Mouse (Mus musculus): ENCODE measurements at regions not wholly inside any gene's neighbourhood (a gene's known extent, or its start where the extent isn't known, plus 50 kb on each side); places are given as distances from the start of the nearest gene placed in this dataset.

DNA sequence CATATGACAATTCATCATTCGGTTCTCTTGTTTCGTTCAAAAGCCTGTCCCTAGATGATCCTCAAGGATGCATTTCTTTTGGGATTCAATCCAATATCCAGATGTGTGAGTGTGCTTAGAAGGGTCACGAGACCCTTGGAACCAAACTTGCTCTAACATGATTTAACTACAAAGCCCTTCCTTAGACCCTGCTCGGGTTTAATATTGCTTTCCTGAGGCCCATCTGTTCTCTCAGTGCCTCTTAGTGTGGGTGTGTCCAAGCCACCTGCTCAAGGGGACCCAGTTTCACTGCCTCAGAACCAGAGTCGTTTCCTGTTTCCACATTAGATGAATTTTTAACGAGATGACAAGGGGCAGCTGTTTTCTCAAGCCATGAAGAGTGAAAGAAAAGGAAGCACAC is 147.3 kb upstream of the Usp24 start:
- DNase-seq (ENCODE audit: low spot score): no peak

DNA sequence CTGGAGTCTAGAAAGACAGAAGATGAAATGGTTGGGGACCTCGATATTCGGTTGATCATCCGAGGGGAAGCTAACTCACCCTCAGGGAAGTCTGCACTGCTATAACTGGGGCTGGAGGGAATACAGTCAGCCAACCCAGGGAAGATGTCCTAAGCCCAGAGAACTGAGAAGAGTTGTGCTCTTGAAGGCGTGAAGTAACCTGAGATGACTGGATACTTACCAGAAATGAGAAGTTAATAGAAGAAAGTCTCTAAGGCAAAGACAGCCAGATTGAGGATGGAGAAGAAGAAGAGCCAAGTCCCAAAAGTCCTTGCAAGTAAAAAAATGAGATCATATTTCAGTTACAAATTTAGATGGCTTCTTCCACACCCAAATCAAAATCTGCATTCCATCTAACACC is 146.5 kb upstream of the Usp24 start:
- no peak for DNase-seq (ENCODE audit: low spot score)

DNA sequence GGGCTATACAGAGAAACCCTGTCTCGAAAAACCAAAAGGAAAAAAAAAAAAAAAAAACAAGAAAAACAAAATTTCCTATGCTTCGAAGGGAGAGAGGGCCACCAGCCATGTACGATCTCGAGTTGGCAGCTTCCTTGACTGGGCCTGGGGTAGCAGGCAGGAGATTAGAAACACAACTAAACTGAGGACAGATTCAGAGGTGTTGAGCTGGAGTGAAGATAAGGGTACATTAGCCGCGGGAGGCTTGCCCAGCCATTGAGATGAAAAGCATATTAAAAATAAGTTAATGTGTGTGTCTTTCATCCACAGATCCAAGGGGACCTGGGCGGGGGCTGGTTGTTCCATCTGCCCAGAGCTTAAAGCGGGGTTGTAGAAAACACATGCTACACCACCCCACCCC is 145.3 kb upstream of the Usp24 start:
- DNase-seq (ENCODE audit: low spot score): no peak

DNA sequence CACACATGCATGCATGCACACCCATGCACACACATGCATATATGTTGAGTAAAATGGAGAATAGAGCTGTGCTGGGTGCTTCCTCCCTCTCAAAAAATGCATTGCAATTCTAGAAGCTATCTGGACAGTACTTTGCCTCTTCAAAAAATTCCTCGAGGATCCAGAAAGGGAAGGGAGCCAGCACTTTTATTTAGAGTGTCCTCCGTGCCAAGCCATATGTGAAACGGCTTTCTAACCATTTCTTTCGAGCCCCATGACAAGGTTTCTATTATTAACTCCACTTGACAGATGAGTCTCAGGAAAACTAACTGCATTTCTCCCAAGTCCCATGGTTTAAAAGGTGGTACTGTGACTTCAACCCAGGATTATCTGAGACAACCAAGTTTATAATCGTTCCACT is 140.7 kb upstream of the Usp24 start:
- DNase-seq (ENCODE audit: low spot score): no peak

DNA sequence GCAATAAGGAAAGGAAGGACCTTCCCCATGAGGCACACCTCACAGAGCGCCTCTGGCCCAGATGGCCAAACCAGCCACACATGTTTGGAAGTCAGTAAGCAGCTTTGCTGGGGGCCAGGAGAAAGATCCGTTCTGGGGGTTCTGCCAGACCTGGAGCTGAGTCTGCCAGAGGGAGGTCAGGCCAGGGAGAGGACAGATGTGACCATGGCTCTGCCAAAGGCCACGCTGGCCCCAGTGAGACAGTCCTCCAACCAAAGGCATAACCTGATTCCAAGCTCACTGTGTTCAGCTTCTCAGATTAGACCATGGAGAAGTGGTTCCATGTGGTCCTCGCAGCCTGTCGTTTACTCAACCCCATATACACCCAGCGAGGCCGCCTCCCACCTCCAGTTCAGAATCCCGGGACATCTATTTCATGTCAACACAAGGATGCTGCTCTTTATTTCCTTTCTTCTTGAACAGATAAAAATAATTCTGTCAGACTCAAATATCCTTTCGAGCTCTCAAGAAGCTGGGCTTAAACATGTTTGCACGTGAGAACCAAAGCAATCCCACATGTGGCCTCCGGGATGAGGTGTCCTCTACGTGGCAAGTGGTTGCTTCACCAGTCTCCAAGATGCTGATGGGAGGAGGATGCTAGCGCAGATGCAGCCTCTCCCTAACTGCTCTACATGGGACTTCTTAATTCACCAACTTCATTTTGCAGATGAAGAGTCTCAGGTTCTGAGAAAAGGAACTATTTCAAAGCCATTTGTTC is 130.1 kb upstream of the Usp24 start:
- no peak for DNase-seq (ENCODE audit: low spot score)

DNA sequence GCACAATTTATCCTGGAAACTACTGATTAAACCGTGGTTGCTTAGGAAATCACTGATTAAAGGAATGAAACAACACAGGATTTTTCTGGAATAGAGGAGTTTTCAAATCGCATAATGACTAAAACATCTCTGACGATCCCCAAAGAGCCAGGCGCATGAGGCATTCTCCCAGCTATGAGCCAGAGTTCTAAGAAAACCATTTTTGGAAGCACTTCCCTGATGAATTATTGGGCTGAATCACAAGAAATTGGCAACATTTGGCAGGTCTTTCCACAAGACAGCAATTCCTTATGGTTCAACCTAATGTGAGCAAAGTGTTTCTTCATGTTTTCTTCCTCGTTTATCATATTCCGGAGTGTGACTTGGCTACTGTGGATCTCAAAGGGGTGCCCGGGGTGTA is 129.3 kb upstream of the Usp24 start:
- no peak for DNase-seq (ENCODE audit: low spot score)

DNA sequence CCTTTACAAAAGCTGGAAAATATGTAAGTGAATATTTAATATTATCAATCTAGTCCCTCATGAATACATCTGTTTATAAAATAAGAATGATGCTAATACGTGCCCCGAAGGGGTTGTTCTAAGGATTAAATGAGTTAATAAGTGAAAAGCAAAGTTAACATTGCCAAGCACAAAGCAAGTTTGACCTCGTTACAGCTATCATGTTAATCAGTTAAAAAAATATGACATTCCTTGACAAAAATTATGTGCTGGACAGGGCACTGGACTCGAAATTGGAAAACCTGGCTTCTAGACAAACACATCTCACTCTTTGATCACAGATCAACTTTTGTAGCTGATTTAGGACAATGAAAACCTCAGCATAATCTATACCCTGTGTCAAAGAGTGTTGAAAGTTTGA is 125.8 kb upstream of the Usp24 start:
- DNase-seq (ENCODE audit: low spot score): no peak

DNA sequence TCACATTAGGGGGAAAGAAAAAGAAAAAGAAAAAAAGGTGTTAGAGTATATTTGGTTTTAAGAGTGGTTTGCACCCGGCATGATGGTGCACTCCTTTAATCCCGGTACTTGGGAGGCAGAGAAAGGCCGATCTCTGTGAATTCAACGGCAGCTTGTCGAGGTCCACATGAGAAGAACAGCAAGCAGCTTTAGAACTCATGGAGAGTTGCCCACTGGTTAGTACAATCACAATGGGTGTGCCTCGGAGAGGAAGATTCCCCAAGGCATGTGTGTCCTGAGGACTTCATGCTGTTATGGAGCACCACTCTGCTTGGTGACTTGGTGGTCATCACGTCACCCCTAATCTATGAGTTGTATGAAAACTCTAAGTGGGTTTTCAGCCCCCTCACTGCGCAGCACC is 124.7 kb upstream of the Usp24 start:
- DNase-seq (ENCODE audit: low spot score): no peak

DNA sequence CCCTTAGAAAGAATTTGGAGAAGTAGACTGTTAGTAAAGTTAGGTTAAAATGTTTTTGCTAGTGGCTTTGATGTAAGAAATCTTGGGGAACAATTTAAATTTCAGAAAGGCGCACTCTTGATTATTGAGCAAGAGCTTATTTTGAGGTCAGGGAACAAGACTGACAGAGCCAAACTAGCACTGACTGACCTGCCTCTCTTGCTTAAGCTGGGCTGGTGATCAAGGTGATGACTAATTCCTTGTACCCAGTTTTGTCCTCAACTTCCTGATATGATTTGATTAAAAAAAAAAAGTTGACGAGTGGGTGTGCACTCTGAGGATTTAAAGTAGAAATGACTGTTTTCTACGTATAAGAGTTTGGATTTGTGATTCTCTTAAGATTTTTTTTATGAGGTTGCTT is 124.2 kb upstream of the Usp24 start:
- no peak for DNase-seq (ENCODE audit: low spot score)

DNA sequence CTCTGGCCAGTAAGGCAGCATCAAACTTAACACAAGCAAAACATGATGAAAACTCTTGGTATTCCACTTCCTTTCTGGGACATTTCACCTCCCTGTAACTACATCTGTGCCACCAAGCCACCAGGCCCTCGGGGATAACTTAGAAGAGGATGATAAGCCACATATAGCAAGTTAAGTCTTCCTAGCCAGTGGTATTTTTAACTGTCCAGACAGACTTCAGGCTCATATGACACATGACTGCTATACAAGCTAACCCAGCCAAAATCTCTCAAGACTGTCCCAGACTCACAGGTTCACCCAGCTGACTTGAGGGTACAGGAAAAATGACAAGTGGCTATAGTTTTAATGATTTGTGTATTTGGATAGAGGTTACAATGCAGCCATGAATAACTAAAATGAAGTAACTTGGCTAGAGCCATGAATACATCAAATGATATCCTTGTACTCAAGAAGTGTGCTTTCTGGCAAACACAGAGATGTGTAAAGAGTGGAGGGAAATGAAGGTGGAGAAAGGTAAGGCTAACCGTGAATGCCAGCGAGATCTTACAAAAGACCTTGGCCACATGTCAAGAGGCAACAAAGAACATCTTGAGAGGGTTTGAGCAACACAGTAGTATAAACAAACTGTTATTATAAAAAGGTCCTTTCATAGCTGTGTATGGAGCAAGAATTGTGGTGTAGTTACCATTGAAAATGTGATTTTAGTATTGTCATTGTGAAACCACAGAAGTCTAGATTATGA is 122.6 kb upstream of the Usp24 start:
- no peak for DNase-seq (ENCODE audit: low spot score)

DNA sequence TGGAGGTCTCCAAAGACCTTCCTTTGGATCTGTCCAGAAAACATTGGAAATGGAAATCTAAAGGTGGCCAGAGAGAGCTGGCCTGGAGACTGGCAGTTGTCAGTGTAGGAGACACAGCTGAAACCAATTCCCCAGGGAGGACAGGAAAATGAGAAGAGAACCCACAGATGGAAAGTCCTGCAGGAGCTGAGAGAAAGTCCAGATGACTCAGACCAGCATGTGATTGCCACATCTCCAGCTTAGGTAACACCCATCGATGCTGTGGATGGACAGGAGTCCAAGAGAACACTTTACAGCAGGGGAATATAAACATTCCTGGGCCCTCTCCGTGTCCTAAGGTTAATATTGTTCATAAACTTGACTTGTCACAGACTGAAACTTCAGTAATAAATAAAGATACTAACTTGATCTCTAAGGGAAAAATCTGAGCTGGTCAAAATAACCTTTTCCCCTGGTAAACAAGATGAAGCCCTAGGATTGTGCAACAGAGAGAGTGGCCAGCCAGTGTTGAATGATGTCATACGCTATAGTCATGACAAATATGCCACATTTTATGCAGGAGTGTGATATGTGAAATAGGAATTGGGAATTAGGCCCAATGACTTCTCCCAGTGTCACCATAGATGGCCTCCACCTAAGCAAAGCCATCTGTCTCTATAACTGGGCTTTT is 120.4 kb upstream of the Usp24 start:
- DNase-seq (ENCODE audit: low spot score): no peak

DNA sequence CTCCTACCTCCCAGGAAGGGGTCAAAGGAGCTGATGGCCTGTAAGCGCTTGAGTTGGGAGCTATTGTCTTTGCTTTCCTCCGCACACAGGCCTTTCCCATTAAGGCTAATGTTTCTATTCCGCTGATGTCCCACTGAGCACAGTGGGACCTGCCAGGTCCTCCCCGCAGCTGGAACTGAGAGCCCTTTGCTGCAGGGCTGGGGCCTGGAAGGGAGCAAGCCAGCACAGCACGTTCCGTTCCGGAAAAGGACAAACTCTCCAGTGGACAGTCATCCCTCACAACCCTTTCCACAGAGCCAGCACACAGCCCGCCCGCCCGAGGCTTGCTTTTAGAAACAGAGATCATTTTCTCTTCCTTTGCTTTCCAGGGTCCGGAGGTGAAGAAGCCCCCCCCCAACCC is 116.2 kb upstream of the Usp24 start:
- DNase-seq (ENCODE audit: low spot score): peak; percentile 21

DNA sequence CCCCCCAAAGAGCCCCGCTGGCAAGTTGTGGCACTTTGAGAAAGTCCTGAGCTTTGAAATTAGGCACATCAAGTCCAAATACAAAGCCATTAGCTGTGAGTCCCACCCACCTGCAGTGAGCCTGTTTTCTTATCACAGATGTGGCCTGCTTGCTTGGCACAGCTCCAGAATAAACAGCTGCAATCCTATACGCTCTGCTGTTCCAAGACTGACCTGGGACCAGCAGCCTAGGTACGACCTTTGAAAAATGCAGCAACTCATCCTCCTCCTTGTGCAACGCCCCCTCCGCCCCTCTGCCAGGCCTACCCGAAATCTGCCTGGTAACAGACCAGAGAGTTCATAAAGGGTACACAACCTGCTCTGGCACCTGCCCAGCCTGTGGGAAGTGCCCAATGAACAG is 115.8 kb upstream of the Usp24 start:
- DNase-seq (ENCODE audit: low spot score): no peak

DNA sequence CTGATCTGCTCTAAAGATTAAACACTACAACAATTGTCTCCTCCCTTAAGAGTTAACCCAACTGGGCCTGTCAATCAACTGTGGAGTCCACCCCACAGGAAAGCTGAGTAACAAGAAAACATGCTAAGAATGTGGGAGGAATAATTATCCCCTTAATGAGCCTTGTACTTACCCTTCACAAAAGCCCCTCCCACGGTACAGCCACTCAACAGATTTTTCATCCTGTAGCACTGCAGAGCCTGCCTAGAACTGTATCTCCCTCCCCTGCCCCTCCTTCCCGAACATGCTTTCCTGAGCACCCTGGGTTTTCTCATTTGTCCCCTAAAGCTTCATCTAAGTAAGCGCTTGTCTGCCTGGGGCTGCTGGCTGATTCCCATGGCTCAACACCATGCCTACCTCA is 113.5 kb upstream of the Usp24 start:
- no peak for DNase-seq (ENCODE audit: low spot score)

DNA sequence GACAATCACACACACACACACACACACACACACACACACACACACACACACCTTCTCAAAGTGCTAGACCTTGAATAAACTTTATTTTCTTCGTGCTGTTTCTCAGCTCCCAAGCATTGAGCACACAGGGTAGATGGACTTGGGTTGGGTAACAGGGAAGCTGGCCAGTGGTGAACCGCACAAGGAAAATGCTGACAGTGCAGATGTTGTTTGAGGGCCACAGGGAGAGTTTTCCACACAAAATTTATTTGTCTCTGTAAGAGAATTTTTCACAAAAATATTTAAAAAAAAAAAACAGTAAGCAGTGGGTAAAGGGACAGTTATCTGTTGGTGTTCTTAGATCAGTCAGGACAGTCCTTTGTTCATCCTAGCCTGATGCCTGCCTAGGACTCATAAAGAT is 110.8 kb upstream of the Usp24 start:
- DNase-seq (ENCODE audit: low spot score): no peak

DNA sequence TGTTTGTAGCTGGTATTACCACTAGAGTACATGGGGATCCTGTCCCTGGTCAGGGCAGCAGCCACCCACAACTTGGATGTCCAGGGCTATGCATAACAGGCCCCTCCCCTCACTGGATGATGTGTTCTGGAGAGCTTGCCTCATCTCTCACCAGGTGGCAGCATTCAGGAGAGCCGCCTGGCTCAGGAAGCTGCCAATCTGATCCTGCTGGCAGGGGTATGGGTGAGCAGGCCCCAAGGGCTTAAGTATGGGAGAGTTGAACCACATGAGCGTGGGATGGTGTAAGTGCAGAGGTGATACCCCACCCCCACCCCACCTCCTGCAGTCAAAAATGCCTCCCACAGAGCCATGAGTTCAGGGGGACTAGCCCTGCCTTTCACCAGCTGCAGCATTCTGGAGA is 110.0 kb upstream of the Usp24 start:
- DNase-seq (ENCODE audit: low spot score): no peak

DNA sequence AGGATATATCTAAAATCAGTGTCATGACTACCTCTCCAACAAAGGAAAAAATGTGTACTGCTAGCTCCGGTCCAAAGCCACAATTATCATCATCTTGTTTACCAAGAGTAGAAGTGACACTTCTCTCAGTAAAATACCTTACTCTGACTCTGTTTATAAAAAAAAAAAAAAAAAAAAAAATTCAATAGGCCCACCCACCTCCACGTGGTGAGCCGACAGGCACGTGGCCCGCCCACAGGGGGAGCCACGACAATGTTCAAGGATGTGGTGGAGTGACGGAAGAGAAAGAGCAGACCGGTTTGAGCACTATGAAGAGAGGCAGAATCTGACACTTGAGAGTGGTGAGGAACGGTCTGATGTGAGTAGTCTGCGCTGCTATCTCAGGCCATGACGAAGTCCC is 106.5 kb upstream of the Usp24 start:
- DNase-seq (ENCODE audit: low spot score): no peak

DNA sequence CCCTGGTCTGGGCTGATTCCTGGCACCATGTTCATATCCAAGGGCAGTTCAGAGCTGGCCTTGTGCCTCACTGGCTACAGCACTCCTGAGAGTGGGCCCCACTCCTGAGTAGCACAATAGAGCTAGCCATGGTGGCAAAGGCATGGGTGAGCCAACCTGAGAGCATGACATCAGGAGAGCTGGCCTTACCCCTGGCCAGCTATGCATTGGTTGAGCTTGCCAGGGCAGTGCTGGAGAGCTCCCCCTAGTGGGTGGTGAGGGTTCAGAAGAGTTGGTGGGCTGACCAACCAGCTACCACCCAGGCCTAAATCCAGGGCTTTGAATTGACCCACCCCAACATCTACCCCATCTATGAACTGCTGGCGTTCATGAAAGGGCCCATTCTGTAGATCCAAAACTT is 106.0 kb upstream of the Usp24 start:
- no peak for DNase-seq (ENCODE audit: low spot score)

DNA sequence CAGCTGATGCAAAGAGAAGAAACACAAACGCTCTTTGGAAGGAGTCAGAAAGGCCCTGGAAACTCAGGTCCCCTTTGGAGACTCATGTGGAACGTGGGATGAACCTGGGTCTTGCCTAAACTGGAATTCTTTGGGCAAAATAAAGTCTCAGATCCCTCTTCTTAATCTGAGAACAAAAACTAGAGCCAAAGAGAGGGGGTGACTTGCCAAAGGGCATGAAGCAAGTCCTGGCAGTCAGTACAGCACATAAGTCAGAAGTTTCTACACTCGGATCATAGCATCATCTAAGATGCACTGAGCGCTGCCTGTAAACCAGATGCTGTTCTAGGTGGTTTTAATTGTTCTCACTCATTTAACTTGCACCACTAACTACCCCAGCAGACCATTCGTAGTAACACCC is 101.8 kb upstream of the Usp24 start:
- DNase-seq (ENCODE audit: low spot score): no peak

DNA sequence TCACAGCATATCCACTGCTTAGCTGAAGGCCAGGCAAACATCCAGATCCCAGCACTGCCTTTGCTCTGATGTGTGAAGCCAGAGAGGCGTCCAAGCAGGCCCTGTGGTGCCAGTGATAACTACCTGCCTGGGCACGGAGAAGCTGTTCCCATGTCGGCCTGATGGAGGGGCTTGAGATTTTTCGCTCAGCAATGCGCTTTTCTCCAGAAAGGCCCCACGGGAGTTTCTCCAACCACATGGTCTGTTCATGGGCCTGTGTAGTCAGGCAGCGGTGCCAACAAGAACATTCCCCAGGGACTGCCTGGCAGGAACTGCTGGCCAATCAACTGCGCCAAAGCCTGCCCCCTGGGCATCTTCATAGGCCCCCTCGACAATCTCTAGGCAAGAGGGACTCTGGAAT is 95.4 kb upstream of the Usp24 start:
- no peak for DNase-seq (ENCODE audit: low spot score)

DNA sequence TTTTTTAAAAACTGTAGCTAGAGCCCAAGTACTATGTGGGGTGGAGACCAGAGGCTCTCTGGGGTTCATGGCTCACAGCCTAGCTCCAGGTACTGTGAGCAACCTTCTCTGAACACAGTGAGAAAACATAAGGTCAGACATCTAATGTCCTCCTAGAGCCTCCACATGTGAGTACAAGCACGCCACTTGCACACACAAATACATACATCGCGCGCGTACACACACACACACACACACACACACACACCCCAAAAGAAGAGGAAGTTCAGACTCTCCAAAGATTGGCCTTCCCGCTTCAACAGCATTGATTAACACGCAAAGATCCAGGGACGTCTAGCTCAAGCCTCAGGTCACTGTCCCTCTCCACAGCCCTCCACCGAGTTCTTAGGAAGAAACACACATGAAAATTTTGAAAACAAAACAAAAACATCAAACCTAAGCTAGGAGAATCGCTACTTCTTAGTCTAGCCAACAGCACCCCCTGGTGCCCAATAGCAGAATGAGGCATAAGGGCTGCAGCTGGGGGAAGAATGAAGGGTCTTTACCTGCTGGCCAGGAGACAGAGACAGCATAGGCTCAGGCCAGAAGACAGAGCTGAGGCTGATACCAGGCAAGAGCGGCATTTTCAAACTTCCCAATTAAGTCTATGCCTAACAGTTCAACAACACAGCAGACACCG is 90.7 kb upstream of the Usp24 start:
- peak; percentile 34 for DNase-seq (ENCODE audit: low spot score)

DNA sequence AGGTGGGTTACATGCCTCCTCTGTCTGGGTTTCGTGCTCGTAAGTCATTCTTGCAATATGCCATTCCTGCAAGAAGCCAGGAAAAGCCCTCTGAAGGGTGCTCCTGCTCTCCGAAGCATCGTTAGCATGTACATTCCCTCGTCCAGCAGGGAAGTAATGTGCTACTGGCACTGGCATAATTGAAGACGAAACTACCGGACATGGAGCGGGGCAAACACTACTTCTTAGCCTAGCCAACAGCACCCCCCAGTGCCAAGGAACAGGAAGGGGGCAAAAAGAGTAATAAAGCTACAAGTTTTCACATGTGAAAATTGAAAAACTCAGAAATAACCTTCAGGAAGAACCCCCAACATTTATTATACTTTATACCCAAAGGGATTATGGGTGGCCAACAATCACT is 88.6 kb upstream of the Usp24 start:
- DNase-seq (ENCODE audit: low spot score): no peak

DNA sequence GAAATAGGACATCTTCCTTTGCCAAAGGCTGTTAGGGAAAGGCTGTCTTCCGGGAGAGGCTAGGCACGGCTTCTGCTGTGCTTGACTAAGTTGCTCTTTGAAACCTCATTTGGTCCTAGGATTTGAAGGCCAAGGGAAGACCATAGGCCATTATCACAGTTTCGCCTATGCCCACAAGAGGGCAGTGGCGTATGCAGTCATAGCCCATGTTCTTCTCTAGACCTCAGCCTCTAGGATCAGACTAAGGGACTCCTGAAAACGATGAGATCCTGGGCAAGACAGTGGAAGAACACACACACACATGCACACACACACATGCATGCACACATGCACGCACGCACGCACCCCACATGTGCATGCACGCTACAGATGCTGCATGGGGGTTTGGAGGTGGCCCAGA is 87.5 kb upstream of the Usp24 start:
- DNase-seq (ENCODE audit: low spot score): peak; percentile 33
